Mouse (Mus musculus) MEL (cell line): ENCODE measurements around the gene Sprr2i. TPM values are rescaled to one million over a fixed set of nuclear protein-coding genes. Genes with fewer than 3 reads are reported as not detected.

ENCODE experiments used
- DNase-seq: peaks from one replicate; pipeline ENCODE4 v3.0.0; 2011; ENCODE audit warnings: low read depth, low spot score
- H3K27ac ChIP-seq: 2 replicates; pipeline ENCODE4 v1.5.1; 2012; ENCODE audit warnings: low read depth, mild to moderate bottlenecking, control low read depth, low read length, moderate library complexity; ENCODE audit not compliant: control insufficient read depth
- H3K27me3 ChIP-seq, 2 experiments: fragments of 150-350 bp in 1 of 2; sonication (generic) in 1 of 2; 2 replicates each; pipeline ENCODE4 v1.6.1; 2012; ENCODE audit warnings: low read length in 2 of 2, mild to moderate bottlenecking in 2 of 2, improper control_type of control experiment in 1 of 2, moderate library complexity in 1 of 2; ENCODE audit not compliant: insufficient read depth in 2 of 2, control insufficient read depth in 1 of 2
- H3K36me3 ChIP-seq, 2 experiments: 2 replicates each; pipeline ENCODE4 v1.6.1; 2012 to 2014; ENCODE audit warnings: low read length in 2 of 2, improper control_type of control experiment in 1 of 2, inconsistent platforms in 1 of 2, mild to moderate bottlenecking in 1 of 2; ENCODE audit not compliant: insufficient read depth in 2 of 2, control insufficient read depth in 1 of 2
- H3K4me1 ChIP-seq, 2 experiments: fragments of 150-350 bp in 1 of 2; sonication (generic) in 1 of 2; 2 replicates each; pipeline ENCODE4 v1.6.1; 2012; ENCODE audit warnings: low read length in 2 of 2, improper control_type of control experiment in 1 of 2, mild to moderate bottlenecking in 1 of 2; ENCODE audit not compliant: insufficient read depth in 2 of 2, control insufficient read depth in 1 of 2
- H3K4me3 ChIP-seq, 2 experiments: fragments of 150-350 bp in 1 of 2; sonication (generic) in 1 of 2; 2 replicates each; pipeline ENCODE4 v1.5.1; 2012; ENCODE audit warnings: low read depth in 2 of 2, low read length in 2 of 2, mild to moderate bottlenecking in 2 of 2, moderate library complexity in 2 of 2, control low read depth in 1 of 2, improper control_type of control experiment in 1 of 2; ENCODE audit not compliant: control insufficient read depth in 1 of 2, insufficient read depth in 1 of 2
- H3K79me2 ChIP-seq: 2 replicates; pipeline ENCODE4 v1.6.1; 2012; ENCODE audit warnings: mild to moderate bottlenecking, low read length, moderate library complexity; ENCODE audit not compliant: control insufficient read depth, poor library complexity, insufficient read depth
- H3K9ac ChIP-seq: 2 replicates; pipeline ENCODE4 v1.6.1; 2012; ENCODE audit warnings: low read depth, mild to moderate bottlenecking, control low read depth, low read length, moderate library complexity; ENCODE audit not compliant: control insufficient read depth, poor library complexity, severe bottlenecking
- H3K9me3 ChIP-seq: fragments of 150-350 bp; sonication (generic); replicated peaks from 2 replicates; pipeline ENCODE4 v1.6.1; 2012; ENCODE audit warnings: mild to moderate bottlenecking, low read length, improper control_type of control experiment, moderate library complexity; ENCODE audit not compliant: insufficient read depth
- BHLHE40 ChIP-seq: IDR thresholded peaks from 2 replicates; pipeline ENCODE4 v1.6.1; 2012; ENCODE audit warnings: low read depth, mild to moderate bottlenecking, inconsistent platforms, low read length, improper control_type of control experiment, borderline replicate concordance
- CHD2 ChIP-seq: IDR thresholded peaks from 2 replicates; pipeline ENCODE4 v1.6.1; 2011; ENCODE audit warnings: low read length, improper control_type of control experiment
- E2F4 ChIP-seq: IDR thresholded peaks from 2 replicates; pipeline ENCODE4 v1.6.1; 2011; ENCODE audit warnings: low read depth, low read length, improper control_type of control experiment, borderline replicate concordance
- EP300 ChIP-seq, 2 experiments: IDR thresholded peaks; 2 replicates each; pipeline ENCODE4 v1.6.1; 2011; ENCODE audit warnings: improper control_type of control experiment in 2 of 2, low read length in 2 of 2, low read depth in 1 of 2, mild to moderate bottlenecking in 1 of 2
- ETS1 ChIP-seq: IDR thresholded peaks from 2 replicates; pipeline ENCODE4 v1.6.1; 2012; ENCODE audit warnings: low read depth, mild to moderate bottlenecking, inconsistent platforms, low read length, improper control_type of control experiment, moderate library complexity
- GATA1 ChIP-seq: IDR thresholded peaks from 2 replicates; pipeline ENCODE4 v1.6.1; 2011; ENCODE audit warnings: low read depth, low read length, improper control_type of control experiment
- HCFC1 ChIP-seq: IDR thresholded peaks from 2 replicates; pipeline ENCODE4 v1.6.1; 2012; ENCODE audit warnings: low read depth, mild to moderate bottlenecking, inconsistent platforms, low read length, improper control_type of control experiment, moderate library complexity
- JUND ChIP-seq: IDR thresholded peaks from 2 replicates; pipeline ENCODE4 v1.6.1; 2011; ENCODE audit warnings: low read depth, mild to moderate bottlenecking, improper control_type of control experiment, low read length
- KAT2A ChIP-seq: conservative IDR thresholded peaks from 2 replicates; pipeline ENCODE4 v1.6.1; 2012; ENCODE audit warnings: low read depth, low read length, improper control_type of control experiment, inconsistent platforms
- MAFK ChIP-seq: IDR thresholded peaks from 2 replicates; pipeline ENCODE4 v1.6.1; 2011; ENCODE audit warnings: low read depth, mild to moderate bottlenecking, low read length, improper control_type of control experiment, borderline replicate concordance
- MAX ChIP-seq: IDR thresholded peaks from 2 replicates; pipeline ENCODE4 v1.6.1; 2011; ENCODE audit warnings: low read length, improper control_type of control experiment
- MAZ ChIP-seq: IDR thresholded peaks from 2 replicates; pipeline ENCODE4 v1.6.1; 2012; ENCODE audit warnings: low read depth, mild to moderate bottlenecking, inconsistent platforms, low read length, improper control_type of control experiment
- MEF2A ChIP-seq: IDR thresholded peaks from 2 replicates; pipeline ENCODE4 v1.6.1; 2014; ENCODE audit warnings: low read depth, mild to moderate bottlenecking, inconsistent platforms, low read length, improper control_type of control experiment; ENCODE audit not compliant: poor library complexity, insufficient replicate concordance, severe bottlenecking; ENCODE audit errors: extremely low read depth
- MYB ChIP-seq: IDR thresholded peaks from 2 replicates; pipeline ENCODE4 v1.6.1; 2011; ENCODE audit warnings: mild to moderate bottlenecking, low read depth, low read length, improper control_type of control experiment
- NELFE ChIP-seq: IDR thresholded peaks from 2 replicates; pipeline ENCODE4 v1.6.1; 2011; ENCODE audit warnings: low read depth, low read length, improper control_type of control experiment
- NRF1 ChIP-seq: IDR thresholded peaks from 2 replicates; pipeline ENCODE4 v1.6.1; 2014; ENCODE audit warnings: low read depth, mild to moderate bottlenecking, inconsistent platforms, low read length, improper control_type of control experiment, moderate library complexity; ENCODE audit not compliant: poor library complexity, insufficient read depth, severe bottlenecking
- POLR2A ChIP-seq, 2 experiments: IDR thresholded peaks; 2 replicates each; pipeline ENCODE4 v1.6.1; 2011 to 2012; ENCODE audit warnings: low read length in 2 of 2, mild to moderate bottlenecking in 2 of 2, control low read depth in 1 of 2, improper control_type of control experiment in 1 of 2, low read depth in 1 of 2, moderate library complexity in 1 of 2; ENCODE audit not compliant: control insufficient read depth in 1 of 2, insufficient read depth in 1 of 2, poor library complexity in 1 of 2
- POLR2AphosphoS2 ChIP-seq: IDR thresholded peaks from 2 replicates; pipeline ENCODE4 v1.6.1; 2011; ENCODE audit warnings: low read length, improper control_type of control experiment
- POLR2AphosphoS5 ChIP-seq: IDR thresholded peaks from 2 replicates; pipeline ENCODE4 v1.6.1; 2012; ENCODE audit warnings: low read depth, borderline replicate concordance, mild to moderate bottlenecking, inconsistent platforms, low read length, moderate library complexity, mixed read lengths
- RAD21 ChIP-seq: IDR thresholded peaks from 2 replicates; pipeline ENCODE4 v1.6.1; 2011; ENCODE audit warnings: mild to moderate bottlenecking, low read depth, low read length, improper control_type of control experiment
- SIN3A ChIP-seq: IDR thresholded peaks from 2 replicates; pipeline ENCODE4 v1.6.1; 2012; ENCODE audit warnings: low read length, improper control_type of control experiment, inconsistent platforms
- SMC3 ChIP-seq: IDR thresholded peaks from 2 replicates; pipeline ENCODE4 v1.6.1; 2011; ENCODE audit warnings: low read depth, low read length, improper control_type of control experiment
- TBP ChIP-seq: IDR thresholded peaks from 2 replicates; pipeline ENCODE4 v1.8.0; 2011; ENCODE audit warnings: low read depth, low read length, improper control_type of control experiment
- UBTF ChIP-seq: IDR thresholded peaks from 2 replicates; pipeline ENCODE4 v1.6.1; 2012; ENCODE audit warnings: low read depth, mild to moderate bottlenecking, inconsistent platforms, low read length, improper control_type of control experiment, moderate library complexity, borderline replicate concordance; ENCODE audit not compliant: insufficient read depth
- USF1 ChIP-seq: IDR thresholded peaks from 2 replicates; pipeline ENCODE4 v1.6.1; 2014; ENCODE audit warnings: low read depth, mild to moderate bottlenecking, inconsistent platforms, low read length, improper control_type of control experiment, moderate library complexity
- ZC3H11A ChIP-seq: IDR thresholded peaks from 2 replicates; pipeline ENCODE4 v1.6.1; 2012; ENCODE audit warnings: low read depth, mild to moderate bottlenecking, inconsistent platforms, low read length, improper control_type of control experiment
- ZKSCAN1 ChIP-seq: IDR thresholded peaks from 2 replicates; pipeline ENCODE4 v1.6.1; 2012; ENCODE audit warnings: low read depth, mild to moderate bottlenecking, inconsistent platforms, low read length, improper control_type of control experiment, moderate library complexity
- ZMIZ1 ChIP-seq: IDR thresholded peaks from 2 replicates; pipeline ENCODE4 v1.6.1; 2012; ENCODE audit warnings: low read depth, mild to moderate bottlenecking, inconsistent platforms, low read length, improper control_type of control experiment, moderate library complexity
- polyA plus RNA-seq, 2 experiments: library from polyadenylated mRNA; stranded (reverse) in 1 of 2; unstranded in 1 of 2; fragments of >175 nt in 1 of 2; fragments of >200 nt in 1 of 2; gene quantifications; 2 replicates each; pipeline versions ENCODE4 v1.2.1 to v1.2.4; 2012; ENCODE audit warnings: low replicate concordance in 2 of 2, low read depth in 1 of 2; ENCODE audit not compliant: insufficient read length in 2 of 2, insufficient read depth in 1 of 2, missing spikeins in 1 of 2
- total RNA-seq: library from RNA; depleted of rRNA; stranded (reverse); fragments of 300-350 nt; gene quantifications from 2 replicates; pipeline ENCODE4 v1.2.3, GENCODE M21; 2012

Gene Sprr2i
- total and polyA plus RNA-seq, 3 experiments, result not detected

DNA sequence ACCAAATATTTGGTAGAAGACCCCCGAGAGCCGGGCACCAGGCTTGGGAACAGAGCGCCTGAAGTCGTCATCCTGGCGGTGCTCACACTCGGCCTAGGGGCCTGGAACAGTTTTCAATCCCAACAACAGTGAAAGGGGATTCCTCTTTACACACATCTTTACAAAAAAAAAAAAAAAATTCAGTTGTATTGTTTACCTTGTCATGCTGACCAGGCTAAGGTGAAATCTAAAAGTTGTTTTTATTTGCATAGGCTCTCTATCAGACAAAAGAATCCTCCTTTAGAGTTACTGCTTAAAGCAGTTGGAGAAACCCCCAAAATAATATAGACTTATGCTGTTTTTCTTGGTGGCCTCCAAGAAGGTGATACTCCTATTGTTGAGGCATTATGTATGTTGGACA, 21.5 kb downstream of the Sprr2i start, which contains the start of gene Gm9774:
Gene Gm9774, minus strand, starts transcription at position 101 of the 400 bp plus-strand sequence.
- Histone ChIP-seq H3K79me2 (no peaks in the 10 kb centered on the region), H3K4me1 (no peaks in the 10 kb centered on the region), H3K27me3 (no peaks in the 10 kb centered on the region), H3K9ac (no peak within 1 kb of the TSS), H3K36me3 (no peaks in the 10 kb centered on the region), H3K4me3 (no peak within 1 kb of the TSS), H3K27ac (no peak within 1 kb of the TSS), H3K9me3 (no peaks in the 10 kb centered on the region)
- DNase-seq, result no peak
- TF ChIP-seq MAZ (no peak), EP300 (IDR thresholded peaks at IDR 0.05; ENCODE audit: low read depth in 1 of 2, low read length in 2 of 2) (no peak), KAT2A (no peak), NELFE (no peak), CHD2 (no peak), BHLHE40 (no peak), USF1 (no peak), JUND (no peak), ZC3H11A (no peak), MAX (no peak), ETS1 (no peak), HCFC1 (no peak), POLR2A (IDR thresholded peaks at IDR 0.05; ENCODE audit: control insufficient read depth in 1 of 2, insufficient read depth in 1 of 2, low read depth in 1 of 2, low read length in 2 of 2, poor library complexity in 1 of 2) (no peak)

DNA sequence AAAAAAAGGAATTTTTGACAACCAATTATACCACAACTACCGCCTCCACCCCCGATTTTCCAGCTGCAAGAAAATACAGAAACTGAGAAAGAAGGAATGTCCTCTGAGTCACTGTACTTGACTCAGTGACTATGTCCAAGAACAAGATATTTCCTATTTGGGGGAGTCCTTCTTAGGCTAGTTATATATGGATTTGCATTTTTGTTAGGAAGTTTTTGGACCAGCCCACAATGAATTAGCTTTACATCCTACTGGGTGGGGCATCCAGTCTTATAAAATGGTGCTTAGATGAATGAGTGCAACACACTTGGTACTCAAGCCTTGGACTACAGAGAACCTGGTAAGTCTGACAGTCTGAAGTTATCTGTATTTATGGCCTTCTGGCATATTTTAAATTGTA, 24.5 kb downstream of the Sprr2i start, which contains the start of gene Sprr2k:
Gene Sprr2k, plus strand, starts transcription at position 301 of the 400 bp plus-strand sequence.
- no peak within 1 kb of the TSS for H3K9ac ChIP-seq

DNA sequence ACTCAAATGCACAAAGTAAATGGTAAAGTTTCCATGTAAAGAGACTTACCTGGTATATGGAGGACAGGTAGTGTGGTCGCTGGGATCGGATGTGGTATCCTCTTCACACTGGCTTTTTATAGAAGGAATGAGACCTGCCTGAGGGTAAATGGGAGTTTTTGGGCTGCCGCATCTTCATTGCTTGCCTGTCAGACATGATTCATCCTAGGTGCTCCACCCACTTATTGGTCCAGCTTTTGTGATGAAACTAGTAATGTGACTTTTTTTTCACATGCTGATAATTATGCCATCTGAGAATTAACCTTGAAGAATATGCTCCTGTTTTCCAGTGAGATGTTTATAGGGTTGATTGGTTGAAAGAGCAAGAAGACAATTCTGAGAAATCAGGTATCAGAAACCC, 30.9 kb downstream of the Sprr2i start, which contains the start of gene Sprr1b:
Gene Sprr1b, minus strand, starts transcription at position 101 of the 400 bp plus-strand sequence.
- Histone ChIP-seq H3K4me1 (no peaks in the 10 kb centered on the region), H3K27ac (no peak within 1 kb of the TSS), H3K27me3 (no peaks in the 10 kb centered on the region), H3K4me3 (no peak within 1 kb of the TSS), H3K9me3 (no peaks in the 10 kb centered on the region), H3K36me3 (no peaks in the 10 kb centered on the region), H3K79me2 (no peaks in the 10 kb centered on the region), H3K9ac (no peak within 1 kb of the TSS)
- DNase-seq, result no peak
- no peak for TF ChIP-seq MAX
- TF ChIP-seq SMC3, result no peak
- no peak for TF ChIP-seq ZKSCAN1
- TF ChIP-seq TBP, result no peak
- no peak for TF ChIP-seq POLR2AphosphoS2
- no peak for TF ChIP-seq POLR2AphosphoS5
- no peak for TF ChIP-seq POLR2A (IDR thresholded peaks at IDR 0.05; ENCODE audit: control insufficient read depth in 1 of 2, insufficient read depth in 1 of 2, low read depth in 1 of 2, low read length in 2 of 2, poor library complexity in 1 of 2)
- TF ChIP-seq MEF2A, result no peak
- TF ChIP-seq ZC3H11A, result no peak
- no peak for TF ChIP-seq USF1
- no peak for TF ChIP-seq NELFE
- TF ChIP-seq ZMIZ1, result no peak
- TF ChIP-seq SIN3A, result no peak
- no peak for TF ChIP-seq NRF1
- no peak for TF ChIP-seq RAD21
- TF ChIP-seq E2F4, result no peak

More for the DNA sequence above, 24.5 kb downstream of the Sprr2i start, which contains the start of gene Sprr2k:
- H3K36me3 ChIP-seq, result no peaks in the 10 kb centered on the region
- no peaks in the 10 kb centered on the region for H3K27me3 ChIP-seq
- no peaks in the 10 kb centered on the region for H3K9me3 ChIP-seq
- no peak for DNase-seq
- H3K4me3 ChIP-seq, result no peak within 1 kb of the TSS
- H3K79me2 ChIP-seq, result no peaks in the 10 kb centered on the region
- H3K4me1 ChIP-seq, result no peaks in the 10 kb centered on the region
- H3K27ac ChIP-seq, result no peak within 1 kb of the TSS
- TF ChIP-seq POLR2AphosphoS2 (no peak), UBTF (no peak), EP300 (IDR thresholded peaks at IDR 0.05; ENCODE audit: low read depth in 1 of 2, low read length in 2 of 2) (no peak), GATA1 (no peak), MYB (no peak), MAFK (no peak)
- TF ChIP-seq, all 39 proteins: peak for 0
